Mouse (Mus musculus) B cell, adult (primary cell): ENCODE data around the gene Gm2001. TPM values are rescaled to one million over a fixed set of nuclear protein-coding genes. Genes with fewer than 3 reads are reported as not detected.

Experiments used
- total RNA-seq: library from RNA; stranded (reverse); gene quantifications from 4 replicates; pipeline ENCODE4 v1.2.4, GENCODE M21; 2023; ENCODE audit not compliant: inconsistent age

Gm2001 gene
- not detected in 4 replicates for total RNA-seq

GRCm38 (mm10) chr12:87842239-87842638, at the start of gene Gm2001:
Gene Gm2001 (minus strand): TSS chr12:87842339.

GRCm38 (mm10) chr12:87873772-87874171, 31.6 kb upstream of the Gm2001 start, which contains the start of gene Gm2016:
Gene Gm2016 (plus strand): TSS chr12:87874072.

DNA sequence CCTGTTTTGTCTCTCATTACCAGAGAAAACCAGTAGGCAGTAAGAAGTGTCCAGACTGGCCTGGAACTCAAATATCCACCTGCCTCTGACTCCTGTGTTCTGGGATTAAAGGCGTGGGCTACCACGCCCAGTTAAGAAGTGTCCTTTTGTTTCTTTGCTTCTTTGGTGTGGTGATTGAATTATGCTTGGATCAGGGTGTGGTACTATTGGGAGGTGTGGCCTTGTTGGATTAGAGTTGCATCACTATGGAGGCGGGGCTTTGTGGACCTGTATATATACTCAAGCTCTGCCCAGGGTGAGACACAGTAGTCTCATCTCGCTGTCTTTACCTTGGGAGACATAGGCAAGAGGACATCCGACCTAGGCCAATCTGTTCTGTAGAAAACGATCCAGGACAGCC, 25.9 kb downstream of the Gm2001 start, which contains the start of gene BB287469:
TSS of gene BB287469 (plus strand) at position 301 of the 400 bp plus-strand sequence.

DNA sequence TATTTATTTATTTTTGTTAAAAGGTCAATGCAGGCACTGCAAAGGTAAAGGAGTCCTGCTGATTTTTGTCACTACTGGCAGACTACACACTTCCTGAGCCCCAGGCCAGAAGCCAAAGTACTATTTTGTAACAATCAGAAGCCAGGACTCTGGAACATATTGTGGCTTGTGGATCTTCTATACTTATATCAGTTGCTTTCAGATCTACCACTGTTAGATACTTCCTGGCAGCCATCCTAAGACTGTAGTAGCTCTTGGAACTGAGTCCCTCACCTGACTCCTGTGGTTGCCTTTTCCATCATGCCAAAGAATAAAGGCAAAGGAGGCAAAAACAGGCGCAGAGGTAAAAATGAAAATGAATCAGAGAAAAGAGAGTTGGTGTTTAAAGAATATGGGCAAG, 46.9 kb downstream of the Gm2001 start, which contains the start of gene Gm21936:
TSS of gene Gm21936 (plus strand) at position 301 of the 400 bp plus-strand sequence.

Other genes with a start within 250 kb of the Gm2001 start
- gene Oog1, start 239.7 kb downstream of the Gm2001 start, total RNA-seq: not detected in 4 replicates
- gene Gm4027, start 223.5 kb downstream of the Gm2001 start, total RNA-seq: not detected in 4 replicates
- not detected in 4 replicates for gene Gm16381, start 197.7 kb downstream of the Gm2001 start, total RNA-seq
- gene Gm21319, start 66.6 kb downstream of the Gm2001 start, total RNA-seq: not detected in 4 replicates
- not detected in 4 replicates for gene Gm21936, start 46.8 kb downstream of the Gm2001 start, total RNA-seq
- gene BB287469, start 25.8 kb downstream of the Gm2001 start, total RNA-seq: not detected in 4 replicates
- not detected in 4 replicates for gene Gm2016, start 31.7 kb upstream of the Gm2001 start, total RNA-seq
- not detected in 4 replicates for gene Gm2022, start 53.0 kb upstream of the Gm2001 start, total RNA-seq
- not detected in 4 replicates for gene Gm2035, start 77.5 kb upstream of the Gm2001 start, total RNA-seq
- gene Gm2042, start 111.7 kb upstream of the Gm2001 start, total RNA-seq: not detected in 4 replicates
- gene Gm2075, start 169.5 kb upstream of the Gm2001 start, total RNA-seq: not detected in 4 replicates
- not detected in 4 replicates for gene Gm6803, start 176.4 kb upstream of the Gm2001 start, total RNA-seq
- not detected in 4 replicates for gene Gm2056, start 184.7 kb upstream of the Gm2001 start, total RNA-seq
- not detected in 4 replicates for gene Gm16368, start 241.4 kb upstream of the Gm2001 start, total RNA-seq